Mouse (Mus musculus): ENCODE data around the gene Gmpr2. TPM values are rescaled to one million over a fixed set of nuclear protein-coding genes. Genes with fewer than 3 reads are reported as not detected.
A peak's percentile ranks its signal among the peaks of the same experiment; 100 is the strongest.

The Gmpr2 gene
- polyA plus RNA-seq, 1 experiment from 2014 or later, result 50.2 TPM

- 26% methylated on average over 17 of the region's 17 CpGs for WGBS
- peaks cover 20% of the 10 kb centered on the region for H3K36me3 ChIP-seq
- peak overlapping the region; percentile 15; the same call in 1 of the 2 replicates for H3K27ac ChIP-seq (replicated peaks)
- H3K4me2 ChIP-seq, result peak overlapping the region; percentile 84
- H3K9ac ChIP-seq (replicated peaks), result peak overlapping the region; percentile 79
- H3K9me3 ChIP-seq (replicated peaks), result no peaks in the 10 kb centered on the region
- no peak for ATAC-seq (ENCODE audit: low FRiP score)
- H3K4me3 ChIP-seq (replicated peaks), result peak overlapping the region; percentile 98
- peaks cover 31% of the 10 kb centered on the region for H3K4me1 ChIP-seq
- no peaks in the 10 kb centered on the region for H3K27me3 ChIP-seq (replicated peaks)
Measured at GRCm38 (mm10) chr14:55644261-55644888, 27.4 kb upstream of the Gmpr2 start.

GRCm38 (mm10) chr14:55649884-55650283 is 21.9 kb upstream of the Gmpr2 start, which contains the start of gene Tssk4:
TSS of gene Tssk4 (plus strand) at chr14:55650184.
- ATAC-seq (ENCODE audit: low FRiP score), result no peak
- no peak within 1 kb of the TSS for H3K9ac ChIP-seq (replicated peaks)
- H3K4me1 ChIP-seq, result peaks cover 4% of the 10 kb centered on the region
- H3K27ac ChIP-seq (replicated peaks), result no peak within 1 kb of the TSS
- no peaks in the 10 kb centered on the region for H3K27me3 ChIP-seq (replicated peaks)
- no peaks in the 10 kb centered on the region for H3K36me3 ChIP-seq
- no peaks in the 10 kb centered on the region for H3K9me3 ChIP-seq (replicated peaks)
- H3K4me3 ChIP-seq (replicated peaks), result no peak within 1 kb of the TSS
- 97% methylated on average over 2 of the region's 2 CpGs for whole genome bisulfite sequencing
- H3K4me2 ChIP-seq, result no peak within 1 kb of the TSS

GRCm38 (mm10) chr14:55651528-55651927 is 20.2 kb upstream of the Gmpr2 start:
- Histone ChIP-seq H3K36me3 (no peaks in the 10 kb centered on the region), H3K27ac (replicated peaks) (no peak overlapping the region), H3K4me3 (replicated peaks) (no peak overlapping the region), H3K4me2 (no peak overlapping the region), H3K27me3 (replicated peaks) (no peaks in the 10 kb centered on the region), H3K9me3 (replicated peaks) (no peaks in the 10 kb centered on the region), H3K4me1 (no peaks in the 10 kb centered on the region), H3K9ac (replicated peaks) (no peak overlapping the region)
- ATAC-seq (ENCODE audit: low FRiP score), result no peak
- 94% methylated on average over 7 of the region's 7 CpGs for WGBS

- Histone ChIP-seq H3K9ac (replicated peaks) (no peak overlapping the region), H3K4me2 (no peak overlapping the region), H3K36me3 (peaks cover 15% of the 10 kb centered on the region), H3K4me3 (replicated peaks) (no peak overlapping the region), H3K27me3 (replicated peaks) (no peaks in the 10 kb centered on the region), H3K27ac (replicated peaks) (no peak overlapping the region), H3K9me3 (replicated peaks) (no peaks in the 10 kb centered on the region), H3K4me1 (peaks cover 16% of the 10 kb centered on the region)
- WGBS, result 87% methylated on average over 3 of the region's 3 CpGs
- ATAC-seq (ENCODE audit: low FRiP score), result no peak
Measured at GRCm38 (mm10) chr14:55656935-55657334, 14.8 kb upstream of the Gmpr2 start.

- no peak overlapping the region for H3K4me2 ChIP-seq
- no peak overlapping the region for H3K9ac ChIP-seq (replicated peaks)
- peaks cover 16% of the 10 kb centered on the region for H3K4me1 ChIP-seq
- 94% methylated on average over 5 of the region's 5 CpGs for WGBS
- H3K9me3 ChIP-seq (replicated peaks), result no peaks in the 10 kb centered on the region
- no peak overlapping the region for H3K4me3 ChIP-seq (replicated peaks)
- no peaks in the 10 kb centered on the region for H3K27me3 ChIP-seq (replicated peaks)
- H3K36me3 ChIP-seq, result peaks cover 24% of the 10 kb centered on the region
- no peak for ATAC-seq (ENCODE audit: low FRiP score)
- no peak overlapping the region for H3K27ac ChIP-seq (replicated peaks)
Measured at GRCm38 (mm10) chr14:55658011-55658410, 13.7 kb upstream of the Gmpr2 start.

- H3K4me2 ChIP-seq, result peak within 1 kb of the TSS; percentile 61
- no peaks in the 10 kb centered on the region for H3K27me3 ChIP-seq (replicated peaks)
- H3K27ac ChIP-seq (replicated peaks), result peak within 1 kb of the TSS; percentile 79
- peaks cover 34% of the 10 kb centered on the region for H3K36me3 ChIP-seq
- peak within 1 kb of the TSS; percentile 58 for H3K9ac ChIP-seq (replicated peaks)
- peak; percentile 96 for ATAC-seq (ENCODE audit: low FRiP score)
- peak within 1 kb of the TSS; percentile 56 for H3K4me3 ChIP-seq (replicated peaks)
- H3K9me3 ChIP-seq (replicated peaks), result no peaks in the 10 kb centered on the region
- peaks cover 16% of the 10 kb centered on the region for H3K4me1 ChIP-seq
- under 1% methylated on average over 39 of the region's 39 CpGs for WGBS
Measured at GRCm38 (mm10) chr14:55659960-55660573, 11.7 kb upstream of the Gmpr2 start, which contains the start of gene Mdp1. TSS of gene Mdp1 (minus strand) at chr14:55660508.

GRCm38 (mm10) chr14:55660636-55661035 is 11.1 kb upstream of the Gmpr2 start:
- no peak overlapping the region for H3K27ac ChIP-seq (replicated peaks)
- H3K4me3 ChIP-seq (replicated peaks), result peak overlapping the region; percentile 56
- H3K9me3 ChIP-seq (replicated peaks), result no peaks in the 10 kb centered on the region
- no peaks in the 10 kb centered on the region for H3K27me3 ChIP-seq (replicated peaks)
- no peak overlapping the region for H3K9ac ChIP-seq (replicated peaks)
- H3K36me3 ChIP-seq, result peaks cover 34% of the 10 kb centered on the region
- 57% methylated on average over 2 of the region's 2 CpGs for WGBS
- H3K4me2 ChIP-seq, result peak overlapping the region; percentile 61
- ATAC-seq (ENCODE audit: low FRiP score), result peak; percentile 22; the same call in 1 of the 2 replicates
- peaks cover 16% of the 10 kb centered on the region for H3K4me1 ChIP-seq

GRCm38 (mm10) chr14:55671486-55671832 is 282 bp upstream of the Gmpr2 start:
- no peaks in the 10 kb centered on the region for H3K9me3 ChIP-seq (replicated peaks)
- H3K4me2 ChIP-seq, result peak overlapping the region; percentile 91
- H3K4me3 ChIP-seq (replicated peaks), result peak overlapping the region; percentile 92
- ATAC-seq (ENCODE audit: low FRiP score), result peak; percentile 75
- no peaks in the 10 kb centered on the region for H3K27me3 ChIP-seq (replicated peaks)
- peaks cover 27% of the 10 kb centered on the region for H3K4me1 ChIP-seq
- WGBS, result 0% methylated on average over 12 of the region's 12 CpGs
- H3K36me3 ChIP-seq, result peaks cover 16% of the 10 kb centered on the region
- peak overlapping the region; percentile 94 for H3K27ac ChIP-seq (replicated peaks)
- H3K9ac ChIP-seq (replicated peaks), result peak overlapping the region; percentile 70

- H3K27ac ChIP-seq (replicated peaks), result peak overlapping the region; percentile 94; the same call in 1 of the 2 replicates
- peaks cover 27% of the 10 kb centered on the region for H3K4me1 ChIP-seq
- H3K9me3 ChIP-seq (replicated peaks), result no peaks in the 10 kb centered on the region
- ATAC-seq (ENCODE audit: low FRiP score), result no peak
- H3K27me3 ChIP-seq (replicated peaks), result no peaks in the 10 kb centered on the region
- H3K4me3 ChIP-seq (replicated peaks), result peak overlapping the region; percentile 92
- H3K4me2 ChIP-seq, result peak overlapping the region; percentile 91
- peak overlapping the region; percentile 58 for H3K9ac ChIP-seq (replicated peaks)
- peaks cover 25% of the 10 kb centered on the region for H3K36me3 ChIP-seq
- WGBS, result 83% methylated on average over 7 of the region's 7 CpGs
Measured at GRCm38 (mm10) chr14:55672741-55673060, 960 bp downstream of the Gmpr2 start.

- no peak for ATAC-seq (ENCODE audit: low FRiP score)
- Histone ChIP-seq H3K36me3 (peaks cover 44% of the 10 kb centered on the region), H3K9me3 (replicated peaks) (no peaks in the 10 kb centered on the region), H3K4me2 (no peak overlapping the region), H3K9ac (replicated peaks) (no peak overlapping the region), H3K4me1 (peaks cover 19% of the 10 kb centered on the region), H3K4me3 (replicated peaks) (no peak overlapping the region), H3K27ac (replicated peaks) (no peak overlapping the region), H3K27me3 (replicated peaks) (no peaks in the 10 kb centered on the region)
- 91% methylated on average over 4 of the region's 4 CpGs for WGBS
Measured at GRCm38 (mm10) chr14:55677615-55678014, 5.9 kb downstream of the Gmpr2 start.

GRCm38 (mm10) chr14:55681160-55682117 is 9.7 kb downstream of the Gmpr2 start, which contains the start of gene Tinf2:
TSS of gene Tinf2 (minus strand) at chr14:55681820.
- peak within 1 kb of the TSS; percentile 94 for H3K4me2 ChIP-seq
- H3K9me3 ChIP-seq (replicated peaks), result no peaks in the 10 kb centered on the region
- peaks cover 15% of the 10 kb centered on the region for H3K4me1 ChIP-seq
- ATAC-seq (ENCODE audit: low FRiP score), result peak; percentile 99
- peaks cover 37% of the 10 kb centered on the region for H3K36me3 ChIP-seq
- WGBS, result under 1% methylated on average over 66 of the region's 66 CpGs
- H3K27me3 ChIP-seq (replicated peaks), result no peaks in the 10 kb centered on the region
- H3K4me3 ChIP-seq (replicated peaks), result peak within 1 kb of the TSS; percentile 73
- peak within 1 kb of the TSS; percentile 82 for H3K27ac ChIP-seq (replicated peaks)
- H3K9ac ChIP-seq (replicated peaks), result peak within 1 kb of the TSS; percentile 66
